Mouse (Mus musculus): ENCODE data around the gene Dpf3. TPM values are rescaled to one million over a fixed set of nuclear protein-coding genes. Genes with fewer than 3 reads are reported as not detected.

Dpf3 gene
- polyA plus RNA-seq, 2 experiments = 3.0 to 4.9 TPM

GRCm38 (mm10) chr12:83495248-83495960 is 7.9 kb upstream of the Dpf3 start:
- Histone ChIP-seq H3K36me3 (ENCODE audit: control insufficient read depth, insufficient read depth, low read length) (no peaks in the 10 kb centered on the region), H3K27me3 (ENCODE audit: control insufficient read depth, insufficient read depth, low read length) (no peaks in the 10 kb centered on the region), H3K4me1 (ENCODE audit: control insufficient read depth, insufficient read depth, low read length) (no peaks in the 10 kb centered on the region), H3K9ac (ENCODE audit: low read depth, low read length, severe bottlenecking) (no peak overlapping the region), H3K4me2 (replicated peaks; ENCODE audit: low read depth, low read length, severe bottlenecking) (no peak overlapping the region), H3K27ac (replicated peaks; ENCODE audit: low read depth, low read length) (no peak overlapping the region), H3K4me3 (replicated peaks; ENCODE audit: low read length) (no peak overlapping the region), H3K9me3 (ENCODE audit: control insufficient read depth, low read length) (no peaks in the 10 kb centered on the region)
- ATAC-seq (ENCODE audit: low FRiP score, low read depth) = no peak
- DNase-seq (ENCODE audit: low spot score) = no peak
- 64% methylated on average over 4 of the region's 4 CpGs for WGBS
- TF ChIP-seq POLR2A (IDR thresholded peaks at IDR 0.05; ENCODE audit: borderline replicate concordance, extremely low read depth, insufficient read depth, insufficient read length) = no peak

DNA sequence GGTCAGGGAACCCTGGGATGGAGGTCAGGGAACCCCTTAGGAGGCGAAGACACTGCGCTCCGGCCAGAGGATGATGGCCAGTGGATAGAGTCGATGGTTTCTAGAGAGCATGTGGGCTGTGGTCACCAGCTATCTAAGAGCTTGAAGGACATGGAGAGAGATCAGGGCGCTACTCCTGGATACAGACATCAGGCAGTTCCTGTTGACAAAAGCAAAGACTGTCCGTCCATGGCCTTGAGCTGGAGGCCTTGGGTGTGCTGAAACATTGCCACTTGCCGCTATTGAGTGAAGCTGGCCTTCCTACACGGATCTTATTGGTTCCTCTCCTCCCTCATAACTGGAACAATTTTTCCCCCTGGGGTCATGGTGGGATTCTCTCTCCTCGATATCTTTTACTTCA is 6.7 kb upstream of the Dpf3 start:
- no peaks in the 10 kb centered on the region for H3K9me3 ChIP-seq (ENCODE audit: control insufficient read depth, low read length)
- H3K36me3 ChIP-seq (ENCODE audit: control insufficient read depth, insufficient read depth, low read length) = no peaks in the 10 kb centered on the region
- DNase-seq (ENCODE audit: low spot score) (no peak), ATAC-seq (ENCODE audit: low FRiP score, low read depth) (no peak)
- 90% methylated on average over 9 of the region's 9 CpGs for WGBS
- no peaks in the 10 kb centered on the region for H3K4me1 ChIP-seq (ENCODE audit: control insufficient read depth, insufficient read depth, low read length)
- TF ChIP-seq POLR2A (IDR thresholded peaks at IDR 0.05; ENCODE audit: borderline replicate concordance, extremely low read depth, insufficient read depth, insufficient read length) = no peak
- no peak overlapping the region for H3K9ac ChIP-seq (ENCODE audit: low read depth, low read length, severe bottlenecking)
- no peak overlapping the region for H3K4me2 ChIP-seq (replicated peaks; ENCODE audit: low read depth, low read length, severe bottlenecking)
- no peak overlapping the region for H3K4me3 ChIP-seq (replicated peaks; ENCODE audit: low read length)
- H3K27me3 ChIP-seq (ENCODE audit: control insufficient read depth, insufficient read depth, low read length) = no peaks in the 10 kb centered on the region
- H3K27ac ChIP-seq (replicated peaks; ENCODE audit: low read depth, low read length) = no peak overlapping the region

GRCm38 (mm10) chr12:83492808-83493207 is 5.3 kb upstream of the Dpf3 start:
- ATAC-seq (ENCODE audit: low FRiP score, low read depth) = no peak
- Histone ChIP-seq H3K9me3 (ENCODE audit: control insufficient read depth, low read length) (no peaks in the 10 kb centered on the region), H3K9ac (ENCODE audit: low read depth, low read length, severe bottlenecking) (no peak overlapping the region), H3K4me2 (replicated peaks; ENCODE audit: low read depth, low read length, severe bottlenecking) (no peak overlapping the region), H3K27ac (replicated peaks; ENCODE audit: low read depth, low read length) (no peak overlapping the region), H3K36me3 (ENCODE audit: control insufficient read depth, insufficient read depth, low read length) (no peaks in the 10 kb centered on the region), H3K4me3 (replicated peaks; ENCODE audit: low read length) (no peak overlapping the region), H3K27me3 (ENCODE audit: control insufficient read depth, insufficient read depth, low read length) (0 out of 2 replicates have a peak, but pooled peaks cover 6% of the 10 kb centered on the region), H3K4me1 (ENCODE audit: control insufficient read depth, insufficient read depth, low read length) (peaks cover 11% of the 10 kb centered on the region)
- no peak for TF ChIP-seq POLR2A (IDR thresholded peaks at IDR 0.05; ENCODE audit: borderline replicate concordance, extremely low read depth, insufficient read depth, insufficient read length)
- DNase-seq (ENCODE audit: low spot score) = no peak
- WGBS = 73% methylated on average over 3 of the region's 3 CpGs

- DNase-seq (ENCODE audit: low spot score) (no peak), ATAC-seq (ENCODE audit: low FRiP score, low read depth) (no peak)
- H3K36me3 ChIP-seq (ENCODE audit: control insufficient read depth, insufficient read depth, low read length) = no peaks in the 10 kb centered on the region
- H3K9ac ChIP-seq (ENCODE audit: low read depth, low read length, severe bottlenecking) = no peak overlapping the region
- H3K27me3 ChIP-seq (ENCODE audit: control insufficient read depth, insufficient read depth, low read length) = 0 out of 2 replicates have a peak, but pooled peaks cover 6% of the 10 kb centered on the region
- no peak overlapping the region for H3K4me3 ChIP-seq (replicated peaks; ENCODE audit: low read length)
- no peak overlapping the region for H3K27ac ChIP-seq (replicated peaks; ENCODE audit: low read depth, low read length)
- TF ChIP-seq POLR2A (IDR thresholded peaks at IDR 0.05; ENCODE audit: borderline replicate concordance, extremely low read depth, insufficient read depth, insufficient read length) = no peak
- WGBS = 62% methylated on average over 1 of the region's 1 CpGs
- H3K4me1 ChIP-seq (ENCODE audit: control insufficient read depth, insufficient read depth, low read length) = peaks cover 11% of the 10 kb centered on the region
- H3K4me2 ChIP-seq (replicated peaks; ENCODE audit: low read depth, low read length, severe bottlenecking) = no peak overlapping the region
- no peaks in the 10 kb centered on the region for H3K9me3 ChIP-seq (ENCODE audit: control insufficient read depth, low read length)
Measured at GRCm38 (mm10) chr12:83491609-83492008, 4.1 kb upstream of the Dpf3 start.

- no peaks in the 10 kb centered on the region for H3K9me3 ChIP-seq (ENCODE audit: control insufficient read depth, low read length)
- H3K36me3 ChIP-seq (ENCODE audit: control insufficient read depth, insufficient read depth, low read length) = no peaks in the 10 kb centered on the region
- DNase-seq (ENCODE audit: low spot score) (no peak), ATAC-seq (ENCODE audit: low FRiP score, low read depth) (no peak)
- H3K27ac ChIP-seq (replicated peaks; ENCODE audit: low read depth, low read length) = no peak overlapping the region
- peaks cover 13% of the 10 kb centered on the region for H3K4me1 ChIP-seq (ENCODE audit: control insufficient read depth, insufficient read depth, low read length)
- no peak overlapping the region for H3K9ac ChIP-seq (ENCODE audit: low read depth, low read length, severe bottlenecking)
- no peak for TF ChIP-seq POLR2A (IDR thresholded peaks at IDR 0.05; ENCODE audit: borderline replicate concordance, extremely low read depth, insufficient read depth, insufficient read length)
- WGBS = 27% methylated on average over 2 of the region's 2 CpGs
- peaks cover 19% of the 10 kb centered on the region for H3K27me3 ChIP-seq (ENCODE audit: control insufficient read depth, insufficient read depth, low read length)
- H3K4me3 ChIP-seq (replicated peaks; ENCODE audit: low read length) = no peak overlapping the region
- H3K4me2 ChIP-seq (replicated peaks; ENCODE audit: low read depth, low read length, severe bottlenecking) = no peak overlapping the region
Measured at GRCm38 (mm10) chr12:83489748-83490147, 2.2 kb upstream of the Dpf3 start.

Data from limb, embryonic 14.5 days (tissue).